Mouse (Mus musculus): ENCODE data around the gene Cdh4. TPM values are rescaled to one million over a fixed set of nuclear protein-coding genes. Genes with fewer than 3 reads are reported as not detected.

The Cdh4 gene
- polyA plus RNA-seq, 1 experiment from 2014 or later = 0.20 TPM

DNA sequence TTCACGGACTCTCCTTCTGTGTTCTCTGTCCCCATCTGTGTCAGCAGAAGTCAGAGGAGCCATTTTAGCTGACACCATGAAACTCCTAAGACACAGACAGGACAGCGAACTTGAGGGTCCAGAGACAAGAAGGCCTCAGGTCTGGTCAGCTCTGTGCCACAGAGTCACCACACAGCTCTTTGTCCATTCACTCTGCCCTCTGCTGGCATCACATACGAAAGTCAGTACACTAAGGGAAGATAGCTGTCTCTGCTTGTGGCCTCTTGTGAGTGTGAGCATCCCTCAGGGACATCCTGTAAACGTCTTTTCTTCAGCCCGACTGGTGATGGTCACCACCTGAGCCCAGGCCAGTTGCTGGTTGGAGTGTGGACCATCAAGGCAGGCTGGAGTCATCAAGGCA lies 422.9 kb downstream of the Cdh4 start:
- Histone ChIP-seq H3K4me1 (no peaks in the 10 kb centered on the region), H3K9ac (no peak overlapping the region), H3K4me3 (no peak overlapping the region), H3K27ac (no peak overlapping the region), H3K36me3 (no peaks in the 10 kb centered on the region), H3K4me2 (no peak overlapping the region), H3K9me3 (replicated peaks) (no peaks in the 10 kb centered on the region), H3K27me3 (replicated peaks) (no peaks in the 10 kb centered on the region)
- WGBS (ENCODE audit: insufficient replicate concordance) = 42% methylated on average over 5 of the region's 5 CpGs
- no peak for ATAC-seq

DNA sequence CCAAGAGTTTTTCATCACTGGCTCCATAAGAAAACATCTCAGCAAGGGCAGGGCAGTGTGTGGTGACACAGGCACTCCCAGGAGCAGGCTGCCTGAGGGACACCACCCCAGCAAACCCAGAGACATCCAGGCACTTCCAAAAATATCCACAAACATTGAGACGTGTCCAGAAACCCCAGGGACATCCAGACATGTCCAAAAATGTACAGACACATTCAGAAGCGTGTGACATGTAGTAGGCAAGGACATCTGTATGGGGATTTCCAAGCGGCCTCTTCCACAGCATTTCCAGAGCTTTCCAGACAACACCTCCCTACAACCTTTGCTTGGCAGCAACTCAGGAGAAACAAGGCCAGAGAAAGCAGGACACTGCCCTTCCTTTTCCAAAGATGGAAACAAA lies 425.4 kb downstream of the Cdh4 start:
- 42% methylated on average over 3 of the region's 3 CpGs for WGBS (ENCODE audit: insufficient replicate concordance)
- no peak for ATAC-seq
- H3K9ac ChIP-seq = no peak overlapping the region
- no peak overlapping the region for H3K4me2 ChIP-seq
- no peak overlapping the region for H3K27ac ChIP-seq
- H3K36me3 ChIP-seq = no peaks in the 10 kb centered on the region
- no peaks in the 10 kb centered on the region for H3K4me1 ChIP-seq
- H3K27me3 ChIP-seq (replicated peaks) = no peaks in the 10 kb centered on the region
- no peaks in the 10 kb centered on the region for H3K9me3 ChIP-seq (replicated peaks)
- no peak overlapping the region for H3K4me3 ChIP-seq

DNA sequence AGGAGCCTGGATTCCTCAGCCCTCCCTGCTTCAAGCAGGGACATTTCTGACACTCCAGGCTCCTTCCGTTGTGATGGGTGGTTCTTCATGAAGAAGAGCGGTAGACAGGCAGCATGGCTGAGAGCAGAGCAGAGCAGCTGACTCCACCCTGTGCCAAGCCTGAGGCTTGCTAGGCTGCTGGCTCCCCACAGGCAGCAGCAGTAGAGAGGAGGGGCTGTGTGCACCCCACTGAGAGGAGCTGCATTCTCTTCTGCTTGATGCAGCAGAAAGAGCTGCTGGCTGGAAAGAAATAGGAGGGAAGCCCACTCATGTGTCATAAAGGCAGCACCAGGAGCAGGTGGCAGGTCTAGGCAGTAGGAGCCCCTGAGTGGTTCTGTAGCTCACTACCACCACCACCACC lies 427.6 kb downstream of the Cdh4 start:
- Histone ChIP-seq H3K9me3 (replicated peaks) (no peaks in the 10 kb centered on the region), H3K27ac (no peak overlapping the region), H3K36me3 (no peaks in the 10 kb centered on the region), H3K4me2 (no peak overlapping the region), H3K4me1 (no peaks in the 10 kb centered on the region), H3K27me3 (replicated peaks) (no peaks in the 10 kb centered on the region), H3K4me3 (no peak overlapping the region), H3K9ac (no peak overlapping the region)
- no peak for ATAC-seq
- 17% methylated on average over 2 of the region's 2 CpGs for WGBS (ENCODE audit: insufficient replicate concordance)

DNA sequence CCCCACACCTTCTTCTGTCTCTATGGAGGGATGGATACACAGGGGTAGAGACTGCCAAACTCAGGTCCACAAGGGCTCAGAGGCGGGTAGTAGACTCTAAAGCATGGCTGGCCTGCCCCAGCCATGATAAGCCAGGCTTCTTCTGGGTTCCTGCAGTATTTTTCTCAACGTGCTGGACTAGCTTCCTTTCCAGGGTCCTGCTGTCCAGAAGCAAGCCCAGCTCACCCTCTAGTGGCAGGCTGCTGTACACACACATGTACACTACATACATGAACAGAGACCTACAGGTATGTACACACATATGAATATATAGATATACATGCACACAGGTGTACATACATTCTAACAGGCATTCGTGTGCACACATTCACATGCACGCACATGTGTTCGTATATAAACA lies 430.5 kb downstream of the Cdh4 start:
- WGBS (ENCODE audit: insufficient replicate concordance) = 58% methylated on average over 5 of the region's 5 CpGs
- H3K9me3 ChIP-seq (replicated peaks) = no peaks in the 10 kb centered on the region
- H3K27ac ChIP-seq = no peak overlapping the region
- H3K4me2 ChIP-seq = no peak overlapping the region
- no peaks in the 10 kb centered on the region for H3K4me1 ChIP-seq
- no peaks in the 10 kb centered on the region for H3K27me3 ChIP-seq (replicated peaks)
- H3K36me3 ChIP-seq = no peaks in the 10 kb centered on the region
- ATAC-seq = no peak
- H3K9ac ChIP-seq = no peak overlapping the region
- H3K4me3 ChIP-seq = no peak overlapping the region

DNA sequence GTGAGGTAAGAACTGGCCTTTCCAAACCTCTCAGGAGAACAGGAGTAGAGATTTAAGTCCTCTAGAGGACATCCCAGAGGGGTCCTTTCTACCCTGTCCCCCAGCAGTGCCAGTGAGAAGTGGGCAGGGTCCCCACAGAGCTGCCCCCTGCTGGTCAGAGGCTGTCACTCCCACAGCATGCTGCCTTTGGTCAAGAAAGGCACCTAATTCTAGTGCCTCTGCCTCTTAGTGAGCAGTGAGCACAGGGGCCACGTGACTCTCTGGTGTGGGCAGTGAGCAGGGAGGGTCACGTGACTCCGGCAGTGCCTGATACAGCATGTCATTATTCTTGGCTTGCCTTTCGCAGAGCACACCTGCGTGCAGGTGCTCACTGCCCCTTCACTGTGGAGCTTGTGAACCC lies 431.1 kb downstream of the Cdh4 start:
- no peak overlapping the region for H3K27ac ChIP-seq

DNA sequence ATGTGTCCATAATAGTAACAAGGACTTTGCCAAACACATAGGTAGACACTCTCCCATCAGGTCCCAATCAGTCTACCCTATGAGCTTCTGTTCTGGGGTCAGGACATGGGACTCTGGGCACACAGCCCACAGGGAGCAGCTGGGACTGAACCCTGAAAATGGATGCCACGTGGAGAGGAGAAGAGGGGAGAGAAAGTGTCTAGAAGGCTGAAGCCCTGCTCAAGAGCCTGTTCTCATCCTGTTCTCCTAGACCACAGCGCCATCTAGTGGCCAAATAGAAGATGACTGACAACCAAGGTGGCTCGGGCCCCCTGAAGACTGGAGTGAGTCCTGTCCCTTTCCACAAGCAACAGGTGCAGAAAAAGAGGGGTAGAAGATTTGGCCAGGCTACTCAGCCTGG lies 432.9 kb downstream of the Cdh4 start:
- WGBS (ENCODE audit: insufficient replicate concordance) = 10% methylated on average over 3 of the region's 3 CpGs
- no peaks in the 10 kb centered on the region for H3K27me3 ChIP-seq (replicated peaks)
- H3K36me3 ChIP-seq = no peaks in the 10 kb centered on the region
- no peak overlapping the region for H3K9ac ChIP-seq
- no peak overlapping the region for H3K4me3 ChIP-seq
- no peak overlapping the region for H3K4me2 ChIP-seq
- H3K4me1 ChIP-seq = no peaks in the 10 kb centered on the region
- peak; percentile 30; the same call in 1 of the 2 replicates for ATAC-seq
- H3K9me3 ChIP-seq (replicated peaks) = no peaks in the 10 kb centered on the region
- H3K27ac ChIP-seq = no peak overlapping the region

More for the DNA sequence above, 431.1 kb downstream of the Cdh4 start:
- no peaks in the 10 kb centered on the region for H3K9me3 ChIP-seq (replicated peaks)
- 40% methylated on average over 5 of the region's 5 CpGs for WGBS (ENCODE audit: insufficient replicate concordance)
- no peak for ATAC-seq
- H3K27me3 ChIP-seq (replicated peaks) = no peaks in the 10 kb centered on the region
- no peaks in the 10 kb centered on the region for H3K36me3 ChIP-seq
- no peaks in the 10 kb centered on the region for H3K4me1 ChIP-seq
- no peak overlapping the region for H3K9ac ChIP-seq
- H3K4me3 ChIP-seq = no peak overlapping the region
- no peak overlapping the region for H3K4me2 ChIP-seq

DNA sequence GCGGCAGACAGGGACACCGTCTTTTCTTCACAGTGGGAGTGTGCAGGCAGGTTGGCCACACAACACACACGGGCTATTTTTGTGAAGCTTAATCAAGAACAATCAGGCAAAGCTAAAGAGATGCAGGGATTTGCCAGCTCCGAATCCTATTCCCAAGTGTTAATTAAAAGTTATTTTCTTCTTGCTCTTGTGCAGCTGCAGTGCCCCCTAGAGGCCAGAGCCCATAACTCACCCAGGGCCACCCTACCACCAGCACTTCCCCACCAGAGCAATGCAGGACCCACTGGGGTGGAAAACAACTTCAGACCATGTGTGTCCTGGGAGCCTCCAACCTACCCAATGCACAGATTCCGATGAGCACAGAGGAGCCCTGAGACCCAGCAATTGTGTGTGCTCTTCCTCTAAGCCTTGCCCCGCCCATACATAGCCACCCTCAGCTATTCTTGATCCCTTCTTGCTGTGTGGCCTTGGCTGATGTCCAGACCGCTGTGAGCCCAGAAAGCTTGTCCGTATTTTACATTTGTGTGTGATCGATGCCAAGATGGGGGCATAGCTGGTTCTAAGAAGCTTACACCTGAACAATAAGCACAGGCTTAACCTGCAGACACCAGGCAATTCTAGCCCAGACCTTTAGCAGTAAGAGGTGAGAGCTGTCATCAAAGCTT lies 435.5 kb downstream of the Cdh4 start:
- H3K4me3 ChIP-seq = no peak overlapping the region
- H3K4me2 ChIP-seq = no peak overlapping the region
- no peaks in the 10 kb centered on the region for H3K9me3 ChIP-seq (replicated peaks)
- H3K27ac ChIP-seq = no peak overlapping the region
- H3K9ac ChIP-seq = no peak overlapping the region
- no peaks in the 10 kb centered on the region for H3K4me1 ChIP-seq
- no peaks in the 10 kb centered on the region for H3K36me3 ChIP-seq
- 61% methylated on average over 9 of the region's 9 CpGs for WGBS (ENCODE audit: insufficient replicate concordance)
- H3K27me3 ChIP-seq (replicated peaks) = no peaks in the 10 kb centered on the region
- no peak for ATAC-seq

DNA sequence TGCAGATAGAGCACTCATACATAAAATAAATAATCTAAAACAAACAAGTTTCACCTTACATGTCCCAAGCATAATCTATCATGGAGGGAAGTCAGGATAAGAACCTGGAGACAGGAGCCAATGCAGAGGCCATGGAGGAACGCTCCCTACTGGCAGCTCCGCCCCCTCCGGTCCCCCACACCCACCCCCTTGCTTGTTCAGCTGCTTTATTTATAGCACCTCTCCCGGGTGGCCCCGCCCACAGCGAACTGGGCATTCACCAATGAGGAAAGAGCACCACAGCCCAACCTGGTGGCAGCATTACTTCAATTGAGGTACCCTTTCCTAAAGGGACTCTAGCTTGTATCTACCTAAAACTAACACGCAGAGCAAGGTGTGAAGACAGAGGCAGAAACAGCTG lies 442.3 kb downstream of the Cdh4 start:
- no peak for ATAC-seq
- WGBS (ENCODE audit: insufficient replicate concordance) = 28% methylated on average over 7 of the region's 7 CpGs
- Histone ChIP-seq H3K27ac (no peak overlapping the region), H3K4me3 (no peak overlapping the region), H3K4me2 (no peak overlapping the region), H3K4me1 (no peaks in the 10 kb centered on the region), H3K27me3 (replicated peaks) (no peaks in the 10 kb centered on the region), H3K9ac (no peak overlapping the region), H3K36me3 (no peaks in the 10 kb centered on the region), H3K9me3 (replicated peaks) (no peaks in the 10 kb centered on the region)

DNA sequence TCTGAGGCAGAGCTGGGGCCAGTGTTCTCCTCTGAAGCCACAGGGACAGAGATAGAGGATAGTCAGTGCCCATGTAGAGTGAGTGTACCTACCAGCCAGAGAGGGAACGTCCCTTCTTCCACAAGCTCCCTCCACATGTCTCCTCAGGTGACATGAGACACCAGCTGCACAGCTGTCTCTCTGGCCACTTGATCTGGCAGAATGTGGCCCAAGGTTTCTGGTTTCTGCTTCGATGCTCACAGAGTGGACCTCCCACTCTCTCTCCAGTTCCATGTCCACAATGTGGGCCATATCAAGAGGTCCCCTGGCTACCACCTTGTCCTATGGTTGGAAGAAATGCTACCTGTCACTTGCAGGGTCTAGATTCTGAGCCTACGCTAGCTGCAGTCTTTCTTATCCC lies 448.8 kb downstream of the Cdh4 start:
- no peak overlapping the region for H3K9ac ChIP-seq
- ATAC-seq = no peak
- H3K27me3 ChIP-seq (replicated peaks) = no peaks in the 10 kb centered on the region
- no peaks in the 10 kb centered on the region for H3K4me1 ChIP-seq
- H3K36me3 ChIP-seq = no peaks in the 10 kb centered on the region
- H3K4me3 ChIP-seq = no peak overlapping the region
- 63% methylated on average over 3 of the region's 3 CpGs for WGBS (ENCODE audit: insufficient replicate concordance)
- H3K4me2 ChIP-seq = no peak overlapping the region
- no peak overlapping the region for H3K27ac ChIP-seq
- no peaks in the 10 kb centered on the region for H3K9me3 ChIP-seq (replicated peaks)

DNA sequence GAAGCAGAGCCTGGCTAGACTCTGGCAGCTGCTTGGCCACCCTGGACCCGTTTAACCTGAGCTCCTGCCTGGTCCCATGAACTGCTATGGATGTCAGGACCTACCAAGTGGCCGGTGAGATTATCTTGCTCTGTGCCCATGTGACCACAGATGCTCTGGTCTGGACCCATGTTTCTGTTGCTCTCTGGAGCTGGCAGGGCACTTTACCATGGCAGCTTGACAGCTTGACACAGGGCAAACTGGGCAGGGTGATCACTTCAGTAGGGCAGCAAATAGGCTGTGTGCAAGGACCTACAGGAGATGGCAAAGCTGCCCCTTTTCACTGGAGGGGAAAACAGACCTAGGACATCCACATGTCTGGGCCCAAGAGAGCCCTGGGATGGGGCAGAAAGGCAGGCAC lies 454.7 kb downstream of the Cdh4 start:
- Histone ChIP-seq H3K27me3 (replicated peaks) (no peaks in the 10 kb centered on the region), H3K27ac (no peak overlapping the region), H3K9ac (no peak overlapping the region), H3K4me3 (no peak overlapping the region), H3K36me3 (no peaks in the 10 kb centered on the region), H3K4me1 (no peaks in the 10 kb centered on the region), H3K4me2 (no peak overlapping the region), H3K9me3 (replicated peaks) (no peaks in the 10 kb centered on the region)
- WGBS (ENCODE audit: insufficient replicate concordance) = 69% methylated on average over 2 of the region's 2 CpGs
- no peak for ATAC-seq

DNA sequence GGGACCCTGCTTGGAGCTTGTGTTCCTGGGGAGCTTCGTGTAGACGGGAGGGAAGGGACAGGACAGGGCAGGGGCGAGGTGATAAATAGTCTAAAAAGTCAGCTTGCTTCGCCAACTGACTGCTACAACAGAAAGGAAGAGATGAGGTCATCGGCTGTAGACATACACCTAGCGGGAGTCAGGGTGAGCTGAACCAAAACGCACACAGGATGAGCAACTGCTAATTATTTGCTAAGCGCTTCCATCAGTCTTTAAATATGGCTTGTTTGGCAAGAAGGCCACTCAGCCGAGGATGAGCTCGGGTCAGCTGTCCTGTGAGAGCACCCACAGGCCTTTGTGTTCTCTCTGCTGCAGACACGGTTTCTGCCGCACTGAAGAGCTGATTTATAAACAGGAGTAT lies 470.7 kb downstream of the Cdh4 start:
- 74% methylated on average over 12 of the region's 12 CpGs for WGBS (ENCODE audit: insufficient replicate concordance)
- ATAC-seq = no peak
- no peaks in the 10 kb centered on the region for H3K4me1 ChIP-seq
- H3K4me2 ChIP-seq = no peak overlapping the region
- no peaks in the 10 kb centered on the region for H3K27me3 ChIP-seq (replicated peaks)
- no peak overlapping the region for H3K4me3 ChIP-seq
- peaks cover 66% of the 10 kb centered on the region for H3K36me3 ChIP-seq
- H3K9ac ChIP-seq = no peak overlapping the region
- no peaks in the 10 kb centered on the region for H3K9me3 ChIP-seq (replicated peaks)
- no peak overlapping the region for H3K27ac ChIP-seq

DNA sequence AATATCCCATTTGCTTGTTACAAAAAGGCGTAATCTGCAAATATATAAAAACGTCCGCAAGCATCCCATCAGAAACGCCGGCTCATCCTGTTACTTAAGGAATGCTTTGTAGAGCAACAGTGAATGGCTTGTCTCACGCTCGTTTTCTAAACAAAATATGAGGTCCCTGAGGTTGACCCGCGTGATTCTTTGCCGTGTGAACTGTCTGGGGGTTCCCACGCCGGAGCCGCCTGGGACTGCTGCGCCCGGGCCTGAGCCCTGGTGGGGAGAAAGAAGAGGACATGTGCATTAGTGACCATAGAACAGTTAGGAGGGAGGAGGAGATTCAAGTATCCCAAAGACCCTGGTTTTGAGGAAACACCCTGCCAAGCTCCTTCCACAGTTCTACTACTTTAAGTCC lies 471.1 kb downstream of the Cdh4 start:
- peaks cover 71% of the 10 kb centered on the region for H3K36me3 ChIP-seq
- no peak for ATAC-seq

DNA sequence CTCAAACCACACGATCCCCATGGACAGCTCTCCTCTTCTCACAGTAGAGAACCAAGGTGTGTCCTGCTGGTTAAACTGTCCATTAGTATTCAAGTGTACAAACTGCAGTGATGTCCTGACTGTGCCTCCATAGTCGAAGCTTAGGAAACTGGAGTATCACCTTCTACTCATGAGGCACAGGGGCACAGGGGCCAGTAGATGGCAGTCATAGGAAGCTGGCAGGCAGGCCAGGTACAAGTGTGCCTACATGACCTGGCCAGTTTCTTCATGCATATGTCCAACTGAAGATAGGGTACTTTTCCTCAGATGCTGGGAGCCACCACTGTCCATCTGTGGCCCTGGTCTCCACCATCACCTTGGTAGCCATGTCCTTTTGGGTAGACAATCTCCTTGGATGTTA lies 472.0 kb downstream of the Cdh4 start:
- Histone ChIP-seq H3K9me3 (replicated peaks) (no peaks in the 10 kb centered on the region), H3K4me3 (no peak overlapping the region), H3K27me3 (replicated peaks) (no peaks in the 10 kb centered on the region), H3K36me3 (peaks cover 79% of the 10 kb centered on the region), H3K27ac (no peak overlapping the region), H3K4me2 (no peak overlapping the region), H3K9ac (no peak overlapping the region), H3K4me1 (no peaks in the 10 kb centered on the region)
- 76% methylated on average over 2 of the region's 2 CpGs for WGBS (ENCODE audit: insufficient replicate concordance)
- no peak for ATAC-seq

More for the DNA sequence above, 471.1 kb downstream of the Cdh4 start:
- 90% methylated on average over 15 of the region's 15 CpGs for WGBS (ENCODE audit: insufficient replicate concordance)
- Histone ChIP-seq H3K4me1 (no peaks in the 10 kb centered on the region), H3K4me2 (no peak overlapping the region), H3K4me3 (no peak overlapping the region), H3K27ac (no peak overlapping the region), H3K27me3 (replicated peaks) (no peaks in the 10 kb centered on the region), H3K9ac (no peak overlapping the region), H3K9me3 (replicated peaks) (no peaks in the 10 kb centered on the region)
